Mouse (Mus musculus): Measurements from ENCODE around the gene Grid2.

Grid2 gene

DNA sequence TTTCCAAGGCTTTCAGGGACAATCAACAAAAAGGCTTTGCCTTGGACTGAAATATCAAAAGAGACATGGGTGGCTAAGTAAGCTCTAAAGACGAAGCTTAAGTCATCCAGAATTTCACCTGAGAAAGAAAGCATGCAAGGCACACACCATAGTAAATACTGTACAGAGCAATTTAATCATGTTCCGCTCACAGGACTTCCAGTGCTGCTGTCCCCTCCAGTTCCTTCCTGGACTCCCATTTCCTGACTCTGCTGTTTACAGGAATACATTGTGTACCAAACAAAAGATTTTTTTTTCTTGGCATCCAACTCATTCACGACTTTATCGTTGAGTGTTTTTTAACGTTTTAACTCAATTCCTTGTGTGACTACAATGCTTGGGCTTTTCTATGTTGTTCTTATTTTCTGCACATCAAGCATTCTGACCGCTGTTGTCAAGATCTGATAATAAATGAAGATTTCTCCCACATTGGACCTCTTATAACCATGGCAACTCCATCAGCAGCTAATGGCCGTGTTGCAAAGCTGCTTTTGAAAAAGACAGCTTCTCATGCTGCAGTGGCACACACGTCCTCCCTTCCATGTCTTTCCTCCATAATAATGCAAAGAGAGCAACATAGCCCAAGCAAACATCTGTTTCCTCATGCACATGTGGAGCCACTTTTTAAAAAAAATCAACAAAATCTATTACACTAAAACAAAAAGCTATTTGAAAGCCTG lies 1361.9 kb downstream of the Grid2 start:
- no peak for DNase-seq

DNA sequence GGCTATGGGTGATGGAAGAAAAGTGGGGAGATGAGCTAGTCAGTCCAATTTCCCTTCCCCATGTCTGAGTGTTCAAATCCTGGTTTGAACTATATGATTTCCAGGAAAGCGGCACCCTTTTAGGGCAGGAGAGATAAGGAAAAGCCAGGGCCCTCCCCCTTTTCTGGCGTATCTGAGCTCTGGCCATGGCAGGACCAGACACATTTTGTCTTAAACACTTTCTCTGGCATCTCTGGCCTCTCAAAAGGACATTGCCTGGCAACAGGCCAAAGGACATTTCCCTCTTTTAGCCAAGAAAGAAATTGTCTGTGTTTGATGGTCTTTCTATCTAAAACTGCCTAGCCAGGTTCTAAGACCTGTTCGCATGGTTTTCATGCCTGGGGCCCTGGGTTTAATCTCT lies 1367.7 kb downstream of the Grid2 start:
- DNase-seq: no peak

DNA sequence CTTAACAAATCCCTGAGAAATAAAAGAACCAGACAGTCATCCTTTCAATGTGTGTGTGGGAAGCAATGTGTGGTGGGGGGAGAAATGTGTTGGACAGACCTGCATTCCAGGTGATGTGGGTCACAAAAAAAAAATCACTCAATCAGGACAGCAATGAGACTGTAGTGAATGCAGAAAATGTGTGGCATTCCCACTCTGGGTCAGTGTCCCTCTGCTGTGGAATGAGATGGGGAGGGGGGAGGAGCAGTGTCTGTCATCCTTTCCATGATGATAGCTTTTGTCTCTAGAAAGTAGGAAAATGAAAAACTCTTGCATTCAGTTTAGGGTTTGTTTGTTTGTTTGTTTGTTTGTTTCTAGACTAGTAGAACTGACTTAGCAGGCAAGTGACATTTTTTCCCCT lies 1392.0 kb downstream of the Grid2 start:
- no peak for DNase-seq

DNA sequence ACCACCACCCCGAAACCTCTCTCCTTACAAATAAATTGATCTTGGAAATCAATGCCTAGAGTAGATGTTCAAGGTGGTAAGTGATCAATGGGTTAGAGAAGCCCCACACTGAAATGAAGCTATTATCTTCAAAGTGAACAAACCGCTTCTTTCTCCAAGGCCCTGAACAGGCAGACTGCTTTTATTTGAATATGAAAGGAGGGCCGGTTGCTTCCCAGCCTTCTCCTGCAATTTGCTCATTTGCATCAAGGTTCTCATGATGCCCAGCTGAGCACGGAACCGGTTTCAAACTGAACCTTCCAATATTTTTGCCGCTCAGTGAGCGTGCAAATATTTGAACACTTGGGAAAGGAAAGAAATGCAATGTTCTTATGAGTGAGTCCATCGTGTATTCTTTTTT lies 1392.5 kb downstream of the Grid2 start:
- no peak for DNase-seq

DNA sequence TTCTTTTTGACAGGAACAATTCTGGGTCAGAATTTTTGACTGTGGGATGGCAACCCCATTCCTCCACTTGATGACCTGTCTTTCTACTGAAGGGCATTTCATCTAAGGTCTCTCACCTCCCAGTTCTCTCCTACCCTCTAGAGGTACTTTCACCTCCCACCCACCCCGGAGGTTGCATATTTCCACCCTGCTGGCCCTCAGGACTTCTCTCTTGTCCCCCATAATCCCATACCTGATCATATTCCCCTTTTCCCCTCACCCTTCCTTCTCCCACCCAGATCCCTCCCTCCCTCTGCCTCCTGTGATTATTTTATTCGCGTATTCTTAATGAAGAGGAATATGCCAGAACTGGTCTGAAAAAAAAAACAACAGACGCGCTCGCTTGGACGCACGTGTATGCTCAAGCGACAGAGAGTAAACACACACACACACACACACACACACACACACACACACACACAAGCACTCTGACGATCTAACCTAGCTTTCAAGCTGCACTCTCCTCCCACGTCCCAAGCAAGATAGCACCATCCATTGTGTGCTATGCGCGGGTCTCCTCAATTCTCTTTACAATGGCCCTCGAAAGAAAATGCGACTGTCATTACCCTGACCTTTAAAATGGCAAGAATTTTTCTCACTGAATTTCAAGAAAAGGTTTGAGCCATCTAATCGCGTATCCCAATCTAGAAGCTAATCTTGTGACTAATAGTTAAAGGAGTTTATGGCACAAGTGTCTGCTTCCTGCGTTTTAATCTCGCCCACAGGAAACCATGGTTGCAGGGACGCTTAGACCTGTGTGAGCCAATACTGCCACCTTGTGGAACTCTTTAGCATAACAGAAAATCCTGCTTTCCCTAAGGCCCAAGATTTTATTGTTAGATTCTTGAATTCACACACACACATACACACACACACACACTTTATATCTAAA lies 1393.9 kb downstream of the Grid2 start:
- peak; percentile 54 for DNase-seq

DNA sequence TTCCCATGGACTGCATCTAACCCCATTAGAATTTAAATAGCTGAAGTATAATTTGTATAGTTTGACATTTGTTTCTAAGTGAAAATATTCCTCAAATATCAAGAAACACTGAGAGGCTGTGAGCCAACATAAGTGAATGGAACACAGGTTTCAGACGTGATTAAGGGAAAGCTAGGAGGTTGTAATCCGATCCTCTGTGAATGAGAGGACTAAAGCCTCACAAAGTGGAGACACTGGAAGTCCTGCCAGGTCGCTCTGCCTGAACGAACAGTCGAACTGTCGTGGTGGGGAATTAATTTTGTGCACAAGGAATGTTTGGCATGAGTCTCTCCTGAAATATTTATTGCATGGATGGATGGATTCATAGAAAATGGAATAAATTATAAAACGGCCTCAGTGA lies 1395.1 kb downstream of the Grid2 start:
- DNase-seq: no peak

DNA sequence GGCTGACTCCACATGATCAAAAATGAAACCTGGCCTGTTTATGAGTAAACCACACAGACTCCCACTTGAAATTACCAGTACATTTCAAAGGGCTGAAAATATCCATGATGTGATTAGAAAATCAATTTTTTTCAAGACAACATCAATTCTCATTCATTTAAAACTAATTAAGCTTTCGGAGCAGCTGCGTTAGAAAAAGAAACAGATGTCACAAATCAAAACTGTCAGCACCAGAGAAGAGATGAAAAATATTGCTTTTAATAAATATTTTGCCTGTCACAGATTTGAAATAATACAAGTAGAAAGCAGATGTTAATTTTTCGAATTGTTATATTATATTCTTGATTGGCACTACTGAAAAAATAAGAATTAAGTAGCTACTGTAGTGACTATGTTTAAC lies 1415.3 kb downstream of the Grid2 start:
- DNase-seq: no peak

DNA sequence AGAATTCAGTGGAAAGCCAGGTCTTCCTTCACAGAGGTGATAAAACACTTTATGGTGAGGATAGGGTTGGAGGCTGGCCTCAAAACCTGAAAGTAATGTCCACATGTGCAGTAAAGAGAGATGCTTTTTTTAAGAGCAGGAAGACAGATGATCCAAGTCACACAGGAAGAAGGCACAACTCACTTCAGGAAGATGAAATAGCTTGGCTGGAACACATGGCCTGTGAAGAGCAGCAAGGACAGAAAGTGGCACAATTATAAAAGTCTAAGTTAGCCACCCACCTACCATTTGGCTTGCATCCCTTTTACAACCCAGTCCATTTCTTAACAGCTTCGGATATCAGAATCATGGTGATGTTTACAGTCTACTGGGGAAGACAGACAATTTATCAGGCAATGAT lies 1423.1 kb downstream of the Grid2 start:
- no peak for DNase-seq

DNA sequence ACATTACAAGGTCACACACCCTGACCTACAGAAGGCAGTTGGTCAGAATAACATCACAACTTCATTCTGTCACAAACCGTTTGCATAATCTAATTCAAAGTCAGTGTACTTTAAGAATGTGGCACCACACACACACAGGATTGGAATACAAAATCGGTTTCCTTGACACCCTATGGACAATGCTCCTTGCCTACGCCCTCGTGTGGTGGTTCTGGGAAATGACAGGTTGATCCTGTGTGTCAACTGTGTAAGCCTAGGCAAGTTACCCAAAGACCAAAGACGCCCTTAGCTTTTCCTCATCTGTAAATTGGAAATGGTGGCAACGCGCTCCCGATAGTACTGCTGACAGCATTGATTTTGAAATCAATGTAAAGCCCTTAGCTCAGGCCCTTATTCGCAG lies 1428.3 kb downstream of the Grid2 start:
- DNase-seq: no peak

DNA sequence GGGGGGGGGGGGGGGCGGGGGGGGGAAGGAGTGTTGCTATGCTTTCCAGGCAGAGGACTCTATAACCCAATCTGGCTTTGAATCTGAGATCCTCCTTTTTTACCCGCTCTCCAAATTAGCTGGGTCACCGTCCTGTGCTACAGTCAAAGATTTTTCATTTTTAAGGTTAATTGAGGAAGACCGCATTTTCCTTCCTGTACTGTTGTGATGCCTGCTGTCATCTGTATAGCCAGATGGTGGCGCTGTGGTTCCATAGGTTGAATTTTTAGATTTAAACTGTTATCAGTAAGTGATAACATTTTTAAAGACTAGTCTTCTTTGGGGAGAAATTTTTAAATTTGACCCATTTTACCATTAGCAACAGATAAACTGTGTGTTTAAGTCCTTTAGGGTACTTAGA lies 1429.3 kb downstream of the Grid2 start:
- DNase-seq: no peak

DNA sequence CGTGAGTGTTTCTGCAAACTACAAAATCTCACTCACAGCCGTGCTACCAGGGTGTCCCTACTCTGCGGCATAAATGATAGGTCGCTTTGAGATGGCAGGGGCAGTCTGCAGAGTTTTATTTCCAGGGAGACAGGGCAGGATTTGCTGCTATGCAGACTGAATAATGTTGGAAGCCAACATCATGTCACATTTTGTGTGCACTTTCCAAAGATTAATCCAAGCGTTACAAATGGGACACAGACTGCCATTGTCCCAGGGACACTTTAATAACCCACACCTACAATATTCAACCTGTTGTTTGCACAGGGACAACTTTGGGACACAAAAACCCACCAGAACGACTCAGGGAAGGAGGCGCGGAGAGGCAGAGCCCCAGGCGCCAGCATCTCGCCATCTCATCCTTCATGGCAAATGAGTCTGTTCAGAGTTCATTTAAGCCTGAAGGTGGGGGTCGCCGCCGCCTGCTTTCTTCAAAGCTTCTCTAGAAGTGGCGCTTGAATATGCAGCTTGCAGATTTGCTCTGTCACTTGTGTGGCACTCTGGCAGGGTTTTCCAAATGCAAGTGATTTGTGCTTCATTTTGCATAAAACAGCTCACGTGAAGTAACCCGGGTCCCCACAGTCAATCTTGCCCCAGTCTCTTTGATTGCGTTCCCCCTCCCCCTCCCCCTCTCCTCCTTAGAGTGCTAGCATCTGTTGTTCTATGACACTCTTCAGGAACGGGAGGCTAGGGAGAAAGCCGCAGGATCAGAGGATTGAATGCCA lies 1432.7 kb downstream of the Grid2 start:
- DNase-seq: no peak

DNA sequence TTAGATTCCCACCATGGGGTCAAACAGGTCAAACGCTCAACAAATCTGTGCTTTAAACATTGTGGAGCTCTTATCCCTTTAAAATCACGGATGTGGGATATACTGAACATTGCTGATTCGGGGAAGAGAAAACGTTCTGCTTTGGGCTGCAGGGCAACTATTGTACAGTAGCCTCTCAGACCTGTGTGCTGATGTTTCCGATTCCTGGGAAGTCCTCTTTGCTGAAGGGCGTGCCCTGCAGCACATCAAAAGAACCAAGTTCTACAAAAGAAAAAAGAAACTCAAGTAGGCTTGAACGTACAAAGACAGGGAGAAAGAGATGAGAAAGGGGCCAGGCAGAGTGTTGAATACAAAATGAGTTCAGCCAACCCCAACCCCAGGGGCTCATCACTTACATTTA lies 1439.0 kb downstream of the Grid2 start:
- no peak for DNase-seq

DNA sequence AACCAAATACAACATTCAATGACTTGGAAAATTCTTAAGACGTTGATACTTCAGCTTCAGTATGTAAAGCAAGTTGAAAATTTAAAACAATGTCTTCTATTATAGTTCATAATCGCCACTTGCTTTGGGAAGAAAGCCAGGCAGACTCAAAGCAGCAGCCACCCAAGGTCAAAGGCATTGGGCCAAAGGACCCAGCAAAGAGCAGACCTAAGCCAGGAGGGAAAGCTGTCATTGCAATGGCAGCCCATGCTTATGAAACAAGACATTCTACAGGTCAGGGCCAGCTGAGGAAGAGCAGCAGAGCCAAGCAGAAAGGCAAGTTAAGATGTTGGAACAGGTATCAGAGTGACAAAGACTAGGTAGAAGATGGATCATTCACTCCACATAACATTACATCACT lies 1448.0 kb downstream of the Grid2 start:
- no peak for DNase-seq

DNA sequence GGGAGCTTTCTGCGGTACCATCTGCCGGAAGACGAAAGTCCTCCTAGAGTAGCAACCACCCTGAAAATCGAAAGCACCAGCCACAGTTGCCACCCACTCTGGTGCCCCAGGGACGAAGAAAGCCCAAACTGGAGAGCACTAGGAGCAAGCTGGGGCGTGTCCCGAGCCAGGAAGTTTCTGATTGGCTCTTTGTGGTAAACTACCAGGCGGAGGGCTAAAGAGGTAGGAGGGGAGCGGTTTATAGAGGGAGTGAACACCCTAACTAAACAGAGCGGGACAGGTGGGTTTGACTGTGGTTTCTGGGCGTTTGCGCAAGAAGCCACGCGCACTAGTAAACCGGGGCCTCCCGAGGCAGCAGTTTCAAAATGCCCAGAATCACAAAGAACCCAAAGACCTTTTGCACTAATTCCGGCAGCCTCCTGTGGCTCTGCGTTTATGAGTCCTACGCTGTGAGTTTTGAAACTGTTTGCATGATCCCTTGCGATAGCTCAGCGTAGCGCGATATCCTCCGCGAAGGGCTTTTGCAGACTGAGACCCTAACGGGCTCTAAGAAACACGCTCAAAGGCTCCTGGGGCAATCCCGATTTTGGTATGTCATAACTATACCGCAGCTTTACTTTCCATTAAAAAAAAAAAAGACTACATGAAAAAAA lies 1472.2 kb downstream of the Grid2 start:
- no peak for DNase-seq

DNA sequence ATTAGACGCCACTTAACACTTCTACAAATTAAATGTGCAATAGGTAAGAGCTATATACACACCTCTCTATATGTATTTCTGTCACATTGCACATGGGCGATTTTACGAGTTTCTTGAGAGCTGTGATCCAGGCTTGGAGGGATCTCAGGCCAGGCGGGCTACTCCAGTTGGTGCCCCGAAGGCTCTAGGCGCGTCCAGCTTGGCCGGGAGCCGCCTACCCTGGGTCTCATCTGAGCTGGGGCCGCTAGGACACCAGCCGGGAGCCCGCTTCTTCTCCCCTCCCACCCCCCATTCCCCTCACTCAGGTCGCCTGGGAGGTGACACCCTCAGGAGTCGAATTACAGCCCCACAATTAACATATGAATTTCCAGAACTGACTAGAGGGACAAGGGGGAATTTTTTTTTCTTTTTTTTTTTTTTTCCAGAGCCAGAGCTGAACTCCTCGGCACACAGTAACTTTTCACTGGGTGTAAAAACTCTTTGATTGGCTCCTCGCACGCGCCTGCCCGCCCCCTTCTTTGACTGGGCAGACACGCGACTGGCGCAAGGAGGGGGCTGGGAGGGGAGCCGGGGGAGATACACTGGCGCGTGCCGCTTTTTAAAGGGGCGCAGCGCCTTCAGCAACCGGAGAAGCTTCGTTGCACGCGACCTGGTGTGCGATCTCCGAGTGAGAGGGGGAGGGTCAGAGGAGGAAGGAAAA lies 1473.0 kb downstream of the Grid2 start, which contains the start of gene Atoh1:
Gene Atoh1 (plus strand): TSS at position 627 of the 700 bp plus-strand sequence.
- DNase-seq: no peak

DNA sequence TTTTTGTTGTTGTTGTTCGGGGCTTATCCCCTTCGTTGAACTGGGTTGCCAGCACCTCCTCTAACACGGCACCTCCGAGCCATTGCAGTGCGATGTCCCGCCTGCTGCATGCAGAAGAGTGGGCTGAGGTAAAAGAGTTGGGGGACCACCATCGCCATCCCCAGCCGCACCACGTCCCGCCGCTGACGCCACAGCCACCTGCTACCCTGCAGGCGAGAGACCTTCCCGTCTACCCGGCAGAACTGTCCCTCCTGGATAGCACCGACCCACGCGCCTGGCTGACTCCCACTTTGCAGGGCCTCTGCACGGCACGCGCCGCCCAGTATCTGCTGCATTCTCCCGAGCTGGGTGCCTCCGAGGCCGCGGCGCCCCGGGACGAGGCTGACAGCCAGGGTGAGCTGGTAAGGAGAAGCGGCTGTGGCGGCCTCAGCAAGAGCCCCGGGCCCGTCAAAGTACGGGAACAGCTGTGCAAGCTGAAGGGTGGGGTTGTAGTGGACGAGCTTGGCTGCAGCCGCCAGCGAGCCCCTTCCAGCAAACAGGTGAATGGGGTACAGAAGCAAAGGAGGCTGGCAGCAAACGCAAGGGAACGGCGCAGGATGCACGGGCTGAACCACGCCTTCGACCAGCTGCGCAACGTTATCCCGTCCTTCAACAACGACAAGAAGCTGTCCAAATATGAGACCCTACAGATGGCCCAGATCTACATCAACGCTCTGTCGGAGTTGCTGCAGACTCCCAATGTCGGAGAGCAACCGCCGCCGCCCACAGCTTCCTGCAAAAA lies 1473.7 kb downstream of the Grid2 start:
- no peak for DNase-seq

DNA sequence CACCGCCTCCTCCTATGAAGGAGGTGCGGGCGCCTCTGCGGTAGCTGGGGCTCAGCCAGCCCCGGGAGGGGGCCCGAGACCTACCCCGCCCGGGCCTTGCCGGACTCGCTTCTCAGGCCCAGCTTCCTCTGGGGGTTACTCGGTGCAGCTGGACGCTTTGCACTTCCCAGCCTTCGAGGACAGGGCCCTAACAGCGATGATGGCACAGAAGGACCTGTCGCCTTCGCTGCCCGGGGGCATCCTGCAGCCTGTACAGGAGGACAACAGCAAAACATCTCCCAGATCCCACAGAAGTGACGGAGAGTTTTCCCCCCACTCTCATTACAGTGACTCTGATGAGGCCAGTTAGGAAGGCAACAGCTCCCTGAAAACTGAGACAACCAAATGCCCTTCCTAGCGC lies 1474.4 kb downstream of the Grid2 start:
- no peak for DNase-seq

DNA sequence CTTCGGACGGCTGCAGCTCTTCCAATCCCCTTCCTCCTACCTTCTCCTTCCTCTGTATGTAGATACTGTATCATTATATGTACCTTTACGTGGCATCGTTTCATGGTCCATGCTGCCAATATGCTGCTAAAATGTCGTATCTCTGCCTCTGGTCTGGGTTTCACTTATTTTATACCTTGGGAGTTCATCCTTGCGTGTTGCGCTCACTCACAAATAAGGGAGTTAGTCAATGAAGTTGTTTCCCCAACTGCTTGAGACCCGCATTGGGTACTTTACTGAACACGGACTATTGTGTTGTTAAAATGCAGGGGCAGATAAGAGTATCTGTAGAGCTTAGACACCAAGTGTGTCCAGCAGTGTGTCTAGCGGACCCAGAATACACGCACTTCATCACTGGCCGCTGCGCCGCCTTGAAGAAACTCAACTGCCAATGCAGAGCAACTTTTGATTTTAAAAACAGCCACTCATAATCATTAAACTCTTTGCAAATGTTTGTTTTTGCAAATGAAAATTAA lies 1474.9 kb downstream of the Grid2 start:
- no peak for DNase-seq

DNA sequence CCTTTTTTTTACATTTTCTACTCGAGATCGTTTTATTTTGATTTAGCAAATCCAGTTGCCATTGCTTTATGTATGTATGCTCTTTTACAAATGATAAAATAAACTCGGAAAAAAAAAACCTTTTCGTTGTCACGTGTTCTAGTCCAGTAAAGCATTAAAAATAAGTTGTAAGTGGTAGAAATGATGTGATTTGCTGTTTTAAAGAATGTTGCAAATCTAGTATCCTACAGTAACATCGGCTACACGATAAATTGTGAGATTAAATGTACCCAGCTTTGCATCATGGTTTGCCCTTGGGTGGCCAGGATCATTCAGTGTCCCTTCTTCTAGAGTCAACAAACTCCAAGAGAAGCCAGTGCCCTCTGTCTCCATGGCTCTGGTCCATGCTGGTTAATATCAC lies 1475.5 kb downstream of the Grid2 start:
- no peak for DNase-seq

DNA sequence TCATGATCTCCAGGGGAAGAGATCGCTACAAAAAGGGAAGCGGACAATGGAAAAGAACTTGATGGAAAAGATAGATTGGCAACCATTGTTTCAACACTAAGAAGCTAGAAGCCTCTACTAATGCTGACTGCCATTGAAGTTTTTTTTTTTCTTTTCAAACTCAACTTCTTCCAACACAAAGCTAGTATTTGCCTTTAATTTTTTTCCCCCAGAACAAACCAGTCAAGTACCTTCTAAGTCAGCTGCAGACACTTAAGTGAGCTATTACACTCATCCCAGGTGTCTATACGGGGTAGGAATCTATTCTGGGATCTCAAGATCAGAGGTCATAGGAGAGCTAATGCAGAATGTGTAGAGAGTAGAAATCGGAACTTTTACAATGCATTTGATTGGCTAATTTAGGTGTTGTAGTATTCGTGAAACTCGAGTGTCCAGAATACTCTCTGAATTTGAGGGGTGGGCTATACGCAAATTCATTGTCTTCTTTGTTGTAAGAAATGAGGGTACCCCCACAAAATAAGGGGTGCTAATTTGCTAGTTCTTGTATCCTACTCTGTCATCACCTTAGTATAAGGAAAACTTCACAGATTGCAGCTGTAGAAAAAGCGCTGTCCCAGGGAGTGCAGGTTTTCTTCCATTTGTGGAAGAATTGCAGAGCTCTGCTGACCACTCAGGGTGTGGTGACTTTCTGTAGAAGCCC lies 1476.1 kb downstream of the Grid2 start:
- DNase-seq: no peak

DNA sequence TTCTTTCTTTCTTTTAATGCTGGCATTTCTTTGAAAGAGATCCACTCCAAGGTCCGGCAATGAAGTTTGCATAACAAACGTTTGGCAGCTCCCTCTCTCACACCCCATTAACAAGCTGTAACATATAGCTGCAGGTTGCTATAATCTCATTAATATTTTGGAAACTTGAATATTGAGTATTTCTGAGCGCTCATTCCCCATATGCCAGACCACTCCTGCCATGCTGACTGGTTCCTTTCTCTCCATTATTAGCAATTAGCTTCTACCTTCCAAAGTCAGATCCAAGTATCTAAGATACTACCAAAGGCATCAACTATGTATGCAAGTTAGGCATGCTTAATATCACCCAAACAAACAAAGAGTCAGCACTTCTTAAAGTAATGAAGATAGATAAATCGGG lies 1477.6 kb downstream of the Grid2 start:
- no peak for DNase-seq

All from cerebellum, adult 9-11 months (tissue).